Mouse (Mus musculus): ENCODE results near the gene Stxbp3. TPM values are rescaled to one million over a fixed set of nuclear protein-coding genes. Genes with fewer than 3 reads are reported as not detected.
A peak's percentile ranks its signal among the peaks of the same experiment; 100 is the strongest.

Stxbp3 gene
- total RNA-seq, 2 experiments from 2014 or later = 25.9 to 29.9 TPM

- intact Hi-C loops (cut with DNase I; ENCODE audit: low total_unique reads) = no loop called here
- DNase-seq = no peak
These were observed 24.7 kb downstream of the Stxbp3 start for GRCm38 (mm10) chr3:108815631-108816030.

DNA sequence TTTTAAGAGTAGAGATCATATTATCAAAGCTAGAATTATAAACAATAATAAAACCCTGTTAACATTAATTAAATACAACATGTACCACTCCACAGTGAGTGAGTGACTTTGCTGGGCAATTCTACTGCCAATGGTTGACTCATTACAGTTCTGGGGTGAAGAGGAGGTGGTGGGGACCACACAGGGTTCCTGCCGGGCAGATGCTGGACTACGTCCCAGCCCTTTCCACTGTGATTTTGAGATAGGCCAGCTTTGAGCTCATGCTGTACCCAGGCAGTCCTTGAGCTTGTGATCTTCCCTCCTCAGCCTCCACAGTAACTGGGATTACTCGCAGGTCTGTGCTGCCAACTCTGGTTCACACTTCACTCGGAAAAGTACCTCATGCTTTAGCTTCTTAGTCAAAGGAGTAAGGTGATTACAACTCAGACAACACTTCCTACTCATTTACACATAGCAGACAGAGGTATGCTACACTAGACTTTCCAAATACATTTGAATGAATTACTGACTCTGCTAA lies 29.5 kb downstream of the Stxbp3 start:
- intact Hi-C loops (cut with DNase I; ENCODE audit: low total_unique reads) = no loop called here
- no peak for DNase-seq

DNA sequence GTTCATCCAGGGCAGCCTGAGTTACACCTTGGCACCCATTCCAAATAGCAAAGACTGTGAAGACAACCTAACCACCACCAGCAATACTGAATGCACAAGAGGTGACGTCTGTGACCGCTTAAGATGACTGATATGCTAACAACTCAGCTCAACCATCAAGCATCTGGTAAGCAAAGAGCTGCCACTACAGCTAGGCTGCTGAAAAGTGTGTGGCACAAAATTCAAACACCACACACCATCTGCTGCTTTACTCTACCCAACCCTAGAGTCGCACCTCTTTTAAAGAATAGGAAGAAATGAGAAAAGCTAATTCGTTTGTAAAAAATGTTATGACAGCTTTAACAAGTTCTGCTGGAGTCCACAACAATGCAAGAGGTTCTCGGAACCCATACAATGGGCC lies 34.7 kb downstream of the Stxbp3 start:
- no peak for DNase-seq
- intact Hi-C loops (cut with DNase I; ENCODE audit: low total_unique reads) = no loop called here

DNA sequence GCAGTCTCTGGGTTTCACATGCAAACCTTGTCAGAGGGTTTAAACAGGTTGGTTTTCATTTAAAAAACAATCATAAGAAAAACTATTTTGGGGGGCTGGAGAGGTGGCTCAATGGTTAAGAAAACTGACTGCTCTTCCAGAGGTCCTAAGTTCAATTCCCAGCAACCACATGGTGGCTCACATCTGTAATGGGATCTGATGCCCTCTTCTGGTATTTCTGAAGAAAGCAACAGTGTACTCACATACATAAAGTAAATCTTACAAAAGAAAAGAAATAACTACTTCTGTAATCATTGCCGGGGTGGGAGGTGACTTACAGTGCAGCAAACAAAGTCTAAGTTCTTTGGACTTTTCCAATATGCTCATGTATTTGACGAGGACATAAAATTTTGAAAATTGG lies 42.0 kb downstream of the Stxbp3 start:
- intact Hi-C loops (cut with DNase I; ENCODE audit: low total_unique reads) = no loop called here
- DNase-seq = no peak

GRCm38 (mm10) chr3:108797723-108798122 lies 42.6 kb downstream of the Stxbp3 start:
- DNase-seq = no peak
- intact Hi-C loops (cut with DNase I; ENCODE audit: low total_unique reads) = no loop called here

- intact Hi-C loops (cut with DNase I; ENCODE audit: low total_unique reads) = no loop called here
- no peak for DNase-seq
These were observed 43.9 kb downstream of the Stxbp3 start for GRCm38 (mm10) chr3:108796386-108796785.

GRCm38 (mm10) chr3:108795554-108796299 lies 44.6 kb downstream of the Stxbp3 start:
- no peak for DNase-seq
- intact Hi-C loops (cut with DNase I; ENCODE audit: low total_unique reads) = no loop called here

- intact Hi-C loops (cut with DNase I; ENCODE audit: low total_unique reads) = no loop called here
- no peak for DNase-seq
These were observed 45.5 kb downstream of the Stxbp3 start for GRCm38 (mm10) chr3:108794780-108795179.

- intact Hi-C loops (cut with DNase I; ENCODE audit: low total_unique reads) = no loop called here
- no peak for DNase-seq
These were observed 47.9 kb downstream of the Stxbp3 start for GRCm38 (mm10) chr3:108792420-108792819.

GRCm38 (mm10) chr3:108791054-108791706 lies 49.1 kb downstream of the Stxbp3 start:
- DNase-seq = no peak
- intact Hi-C loops (cut with DNase I; ENCODE audit: low total_unique reads) = no loop called here

DNA sequence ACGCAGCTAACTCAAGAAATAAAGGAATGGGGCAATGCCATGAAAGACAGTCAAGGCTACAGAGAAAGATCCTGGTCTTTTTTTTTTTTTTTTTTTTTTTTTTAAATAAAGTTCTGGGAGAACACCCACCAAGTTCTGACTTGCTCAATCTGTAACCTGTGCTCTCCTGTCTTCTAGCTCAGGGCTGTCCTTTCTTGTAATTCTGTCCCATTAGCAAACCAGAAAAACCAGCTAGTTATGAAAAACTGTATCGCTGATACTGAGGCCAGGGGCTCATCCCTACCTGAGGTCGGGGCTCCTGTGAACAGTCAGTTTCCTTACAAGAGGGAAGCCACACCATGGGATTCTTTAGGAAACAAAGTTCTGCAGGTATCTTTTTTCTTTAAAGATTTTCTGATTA lies 49.8 kb downstream of the Stxbp3 start:
- intact Hi-C loops (cut with DNase I; ENCODE audit: low total_unique reads) = no loop called here
- DNase-seq = no peak

DNA sequence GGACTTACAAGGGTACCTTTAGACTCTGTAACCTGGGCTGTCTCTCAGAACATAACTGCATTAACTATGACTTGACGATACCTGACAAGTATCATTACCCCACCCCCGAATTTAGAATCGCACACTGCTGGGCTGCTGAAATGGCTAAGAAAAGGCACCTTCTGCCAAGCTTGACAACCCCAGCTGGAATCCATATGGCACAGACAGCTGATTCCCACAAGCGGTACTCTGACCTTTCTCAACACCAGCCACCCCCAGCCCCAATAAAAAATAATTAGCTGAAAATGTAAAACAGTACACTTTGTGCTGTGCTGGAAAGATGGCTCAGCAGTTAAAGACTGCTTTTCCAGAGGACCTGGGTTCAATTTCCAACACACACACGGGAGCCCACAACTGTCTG lies 51.0 kb downstream of the Stxbp3 start:
- DNase-seq = no peak

DNA sequence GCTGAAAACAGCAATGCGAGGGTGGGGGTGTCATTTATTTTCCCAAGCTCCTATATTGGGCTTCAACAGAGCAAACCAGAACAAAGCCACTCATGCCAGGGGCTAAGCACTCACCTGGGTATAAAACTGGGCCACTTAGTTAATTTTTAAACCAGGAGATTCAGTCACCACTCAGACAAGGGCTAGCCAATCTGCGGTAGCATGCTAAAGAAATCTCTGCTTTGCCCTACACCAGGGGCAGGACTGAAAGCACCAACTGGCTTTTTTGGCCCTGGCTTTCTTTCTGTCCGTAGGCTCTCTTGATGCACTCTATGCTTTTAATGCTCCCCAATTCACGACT lies 51.9 kb downstream of the Stxbp3 start:
- intact Hi-C loops (cut with DNase I; ENCODE audit: low total_unique reads) = no loop called here
- no peak for DNase-seq

More for the DNA sequence above, 51.0 kb downstream of the Stxbp3 start:
- intact Hi-C loops (cut with DNase I; ENCODE audit: low total_unique reads) = no loop called here

- DNase-seq = no peak
- intact Hi-C loops (cut with DNase I; ENCODE audit: low total_unique reads) = no loop called here
These were observed 52.4 kb downstream of the Stxbp3 start for GRCm38 (mm10) chr3:108787754-108788454.

DNA sequence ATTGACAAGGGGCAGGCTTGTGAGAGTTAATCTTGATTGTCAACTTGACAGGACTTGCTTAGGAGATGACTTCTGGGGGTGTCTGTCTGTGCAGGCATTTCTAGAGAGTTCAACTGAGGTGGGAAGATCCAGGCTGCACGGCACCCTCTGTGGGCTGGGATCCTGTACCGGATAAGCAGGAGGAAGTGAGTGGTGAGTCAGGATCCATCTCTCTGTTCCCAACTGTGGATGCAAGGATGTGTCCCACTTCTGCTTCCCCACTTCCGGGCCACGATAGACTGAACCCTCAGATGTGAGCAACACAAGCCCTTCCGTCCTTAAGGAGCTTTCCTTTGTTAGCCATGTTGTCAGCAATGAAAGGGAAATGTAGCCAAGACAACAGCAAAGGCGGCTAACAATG lies 53.8 kb downstream of the Stxbp3 start:
- intact Hi-C loops (cut with DNase I; ENCODE audit: low total_unique reads) = no loop called here
- DNase-seq = no peak

- intact Hi-C loops (cut with DNase I; ENCODE audit: low total_unique reads) = no loop called here
- DNase-seq = no peak
These were observed 57.9 kb downstream of the Stxbp3 start for GRCm38 (mm10) chr3:108782364-108782895.

DNA sequence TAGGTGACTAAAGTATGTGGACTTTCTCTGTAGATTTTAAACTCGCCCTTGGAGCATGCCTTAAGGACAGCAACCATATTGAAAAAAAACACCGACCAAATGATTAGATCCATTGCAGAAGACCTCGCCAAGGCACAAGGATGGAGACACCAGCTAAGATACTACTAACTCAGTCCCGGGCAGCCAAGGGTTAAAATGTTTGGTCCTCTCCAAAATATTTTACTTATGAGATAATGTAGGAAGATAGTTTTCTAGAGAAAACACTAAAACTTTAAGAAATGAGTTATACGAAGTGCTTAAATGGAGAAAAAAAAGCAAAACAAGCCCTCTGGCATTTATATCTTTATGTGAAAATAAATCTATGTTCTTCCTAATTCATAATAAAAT lies 58.4 kb downstream of the Stxbp3 start:
- intact Hi-C loops (cut with DNase I; ENCODE audit: low total_unique reads) = no loop called here
- peak; percentile 28 for DNase-seq

- DNase-seq = peak; percentile 34
- intact Hi-C loops (cut with DNase I; ENCODE audit: low total_unique reads) = no loop called here
These were observed 59.0 kb downstream of the Stxbp3 start for GRCm38 (mm10) chr3:108781238-108781883.

DNA sequence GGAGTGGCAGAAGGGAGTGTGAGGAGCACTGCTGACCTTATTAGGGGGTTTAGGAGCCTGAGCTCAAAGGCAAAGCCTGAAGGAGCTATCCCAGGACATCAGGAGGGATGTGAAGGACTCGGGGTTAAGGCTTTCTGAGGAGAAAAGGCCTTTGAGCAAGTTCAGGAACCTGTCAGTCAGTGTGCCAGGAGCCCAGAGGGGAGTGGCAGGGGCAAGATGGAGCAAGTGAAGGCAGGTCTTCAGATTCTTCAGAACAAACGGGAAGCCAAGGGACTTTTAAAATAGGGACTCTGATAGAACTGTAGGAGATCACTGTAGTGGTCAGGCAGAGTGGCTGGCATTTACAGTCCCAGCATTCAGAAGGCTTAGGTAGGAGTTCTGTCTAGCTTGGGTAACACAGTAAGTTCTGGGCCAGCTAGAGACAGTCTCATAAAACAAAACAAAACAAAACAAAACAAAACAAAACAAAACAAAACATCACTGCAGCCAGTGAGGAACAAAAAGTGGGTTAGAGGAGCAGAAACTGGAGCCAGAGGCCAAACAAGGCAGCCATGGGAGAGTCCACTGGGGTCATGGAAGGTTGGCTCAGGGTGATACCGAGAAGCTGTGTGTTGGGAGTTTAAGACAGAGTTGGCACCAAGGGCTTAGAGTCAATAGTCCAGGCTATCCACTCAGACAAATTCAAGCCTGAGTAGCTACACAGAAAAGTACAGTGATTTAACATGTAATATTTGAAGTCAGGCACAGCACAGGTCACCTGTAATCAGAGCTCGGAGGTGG lies 61.4 kb downstream of the Stxbp3 start:
- no peak for DNase-seq
- intact Hi-C loops (cut with DNase I; ENCODE audit: low total_unique reads) = no loop called here
